Mouse (Mus musculus) forebrain, embryonic 12.5 days (tissue): ENCODE results near the gene Pgr15l. TPM values are rescaled to one million over a fixed set of nuclear protein-coding genes. Genes with fewer than 3 reads are reported as not detected.
A peak's percentile ranks its signal among the peaks of the same experiment; 100 is the strongest.

Source experiments
- ATAC-seq: fragments of 200-750 bp; cut with Nextera tagmentation; 2 replicates; pipeline ENCODE4 v1.8.0; 2017; ENCODE audit warnings: moderate TSS enrichment; ENCODE audit not compliant: low FRiP score
- H3K27ac ChIP-seq: fragments of 300-500 bp; sonication (generic); 2 replicates; pipeline ENCODE4 v1.5.1; 2016; ENCODE audit warnings: mild to moderate bottlenecking
- H3K27me3 ChIP-seq: fragments of 300-500 bp; sonication (generic); 2 replicates; pipeline ENCODE4 v1.6.1; 2016; ENCODE audit warnings: mild to moderate bottlenecking
- H3K36me3 ChIP-seq: fragments of 300-500 bp; sonication (generic); replicated peaks from 2 replicates; pipeline ENCODE4 v1.6.1; 2016; ENCODE audit warnings: mild to moderate bottlenecking
- H3K4me1 ChIP-seq: fragments of 300-500 bp; sonication (generic); 2 replicates; pipeline ENCODE4 v1.6.1; 2016
- H3K4me2 ChIP-seq: fragments of 300-500 bp; sonication (generic); 2 replicates; pipeline ENCODE4 v1.6.1; 2016; ENCODE audit warnings: mild to moderate bottlenecking, moderate library complexity
- H3K4me3 ChIP-seq: fragments of 300-500 bp; sonication (generic); replicated peaks from 2 replicates; pipeline ENCODE4 v1.5.1; 2016; ENCODE audit warnings: mild to moderate bottlenecking
- H3K9ac ChIP-seq: fragments of 300-500 bp; sonication (generic); 2 replicates; pipeline ENCODE4 v1.6.1; 2016; ENCODE audit warnings: mild to moderate bottlenecking
- H3K9me3 ChIP-seq: fragments of 300-500 bp; sonication (generic); 2 replicates; pipeline ENCODE4 v1.6.1; 2016
- WGBS: fragments of 180-500 bp; shearing (Covaris S2); methylation state at CpG from one replicate; pipeline ENCODE4 v1.1.7; 2016; 5-methylcytosine and 5-hydroxymethylcytosine counted together
- polyA plus RNA-seq: library from polyadenylated mRNA; unstranded; fragments of >200 nt; fragmentation: Nextera tagmentation; extraction: Ambion mirVana; gene quantifications from 2 replicates; pipeline ENCODE4 v1.2.1, GENCODE M21; 2016

Pgr15l gene
- polyA plus RNA-seq: not detected in 2 replicates

- no peaks in the 10 kb centered on the region for H3K4me1 ChIP-seq
- H3K4me2 ChIP-seq: peak within 1 kb of the TSS; percentile 41
- no peak within 1 kb of the TSS; the same call in 1 of the 2 replicates for H3K4me3 ChIP-seq
- no peak within 1 kb of the TSS for H3K27ac ChIP-seq
- peaks cover 11% of the 10 kb centered on the region; the same call in 1 of the 2 replicates for H3K27me3 ChIP-seq
- H3K9ac ChIP-seq: no peak within 1 kb of the TSS
- 29% methylated on average over 18 of the region's 20 CpGs for WGBS
- no peaks in the 10 kb centered on the region for H3K36me3 ChIP-seq
- peak; percentile 46; the same call in 1 of the 2 replicates for ATAC-seq
- no peaks in the 10 kb centered on the region for H3K9me3 ChIP-seq
Observed at GRCm38 (mm10) chrX:97072369-97072768, at the start of gene Pgr15l. Gene Pgr15l, plus strand, starts transcription at chrX:97072596.

GRCm38 (mm10) chrX:97027540-97027939 is 44.9 kb upstream of the Pgr15l start:
- no peak for ATAC-seq
- no peak overlapping the region for H3K27ac ChIP-seq

GRCm38 (mm10) chrX:97069816-97070215 is 2.6 kb upstream of the Pgr15l start:
- H3K36me3 ChIP-seq: no peaks in the 10 kb centered on the region
- ATAC-seq: peak; percentile 94
- no peak overlapping the region for H3K4me3 ChIP-seq
- H3K9ac ChIP-seq: no peak overlapping the region
- peak overlapping the region; percentile 13; the same call in 1 of the 2 replicates for H3K4me2 ChIP-seq
- H3K27ac ChIP-seq: no peak overlapping the region
- H3K9me3 ChIP-seq: no peaks in the 10 kb centered on the region
- WGBS: 21% methylated on average over 8 of the region's 11 CpGs
- no peaks in the 10 kb centered on the region for H3K4me1 ChIP-seq
- peaks cover 11% of the 10 kb centered on the region; the same call in 1 of the 2 replicates for H3K27me3 ChIP-seq

More at GRCm38 (mm10) chrX:97027540-97027939, 44.9 kb upstream of the Pgr15l start:
- Histone ChIP-seq H3K9me3 (no peaks in the 10 kb centered on the region), H3K36me3 (no peaks in the 10 kb centered on the region), H3K27me3 (no peaks in the 10 kb centered on the region), H3K4me2 (no peak overlapping the region), H3K4me3 (no peak overlapping the region), H3K9ac (no peak overlapping the region), H3K4me1 (no peaks in the 10 kb centered on the region)
